Mouse (Mus musculus): ENCODE results near the gene Pcdh7.

Gene Pcdh7

DNA sequence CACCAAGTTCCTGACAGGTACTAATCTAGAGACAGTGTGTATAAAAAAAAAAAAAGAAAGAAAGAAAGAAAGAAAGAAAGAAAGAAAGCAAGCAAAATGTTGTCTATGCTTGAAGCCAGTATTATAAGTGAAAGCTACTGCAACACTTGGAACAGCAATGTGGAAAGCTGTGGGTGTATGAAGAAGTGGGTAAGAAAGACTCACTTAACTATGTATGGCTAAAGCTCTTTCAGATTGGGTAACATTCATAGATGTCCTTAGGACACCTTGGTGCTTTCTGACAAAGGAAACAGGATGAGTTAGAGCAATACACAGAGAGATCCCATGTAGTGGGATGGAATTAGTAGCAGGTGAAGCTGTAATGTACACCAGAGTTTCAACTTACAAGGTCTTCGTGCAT lies 32.6 kb downstream of the Pcdh7 start:
- no peak for DNase-seq

- DNase-seq: no peak
Observed at GRCm38 (mm10) chr5:57755791-57756190, 38.0 kb downstream of the Pcdh7 start.

GRCm38 (mm10) chr5:57756726-57757424 lies 39.1 kb downstream of the Pcdh7 start:
- no peak for DNase-seq

DNA sequence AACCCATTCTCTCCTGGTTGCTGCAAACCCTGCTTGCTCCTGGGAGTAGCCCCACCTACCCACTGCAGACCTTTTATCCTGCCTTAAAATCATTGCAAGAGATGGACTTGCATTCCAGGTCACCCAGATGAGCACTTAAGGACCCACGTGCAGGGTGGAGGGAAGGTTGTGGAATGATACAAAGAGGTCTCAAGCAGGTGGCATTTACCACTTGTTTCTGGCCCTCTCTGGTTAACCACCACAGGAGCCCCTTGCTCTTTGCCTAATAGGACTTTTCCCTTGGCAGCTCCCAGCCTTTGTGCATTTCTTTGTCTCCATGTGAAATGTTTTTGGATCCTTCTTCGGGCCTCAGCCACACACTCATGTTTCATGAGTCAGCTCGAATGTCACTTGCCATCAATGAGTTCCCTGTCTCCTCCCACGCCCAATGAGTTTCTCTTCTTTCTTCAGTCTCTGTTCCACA lies 39.7 kb downstream of the Pcdh7 start:
- no peak for DNase-seq

GRCm38 (mm10) chr5:57758968-57759367 lies 41.2 kb downstream of the Pcdh7 start:
- no peak for DNase-seq

GRCm38 (mm10) chr5:57760069-57761063 lies 42.6 kb downstream of the Pcdh7 start:
- no peak for DNase-seq

GRCm38 (mm10) chr5:57765356-57765755 lies 47.6 kb downstream of the Pcdh7 start:
- DNase-seq: no peak

- no peak for DNase-seq
Observed at GRCm38 (mm10) chr5:57767346-57767745, 49.6 kb downstream of the Pcdh7 start.

GRCm38 (mm10) chr5:57768469-57769022 lies 50.8 kb downstream of the Pcdh7 start:
- DNase-seq: no peak

GRCm38 (mm10) chr5:57769644-57770043 lies 51.9 kb downstream of the Pcdh7 start:
- DNase-seq: no peak

DNA sequence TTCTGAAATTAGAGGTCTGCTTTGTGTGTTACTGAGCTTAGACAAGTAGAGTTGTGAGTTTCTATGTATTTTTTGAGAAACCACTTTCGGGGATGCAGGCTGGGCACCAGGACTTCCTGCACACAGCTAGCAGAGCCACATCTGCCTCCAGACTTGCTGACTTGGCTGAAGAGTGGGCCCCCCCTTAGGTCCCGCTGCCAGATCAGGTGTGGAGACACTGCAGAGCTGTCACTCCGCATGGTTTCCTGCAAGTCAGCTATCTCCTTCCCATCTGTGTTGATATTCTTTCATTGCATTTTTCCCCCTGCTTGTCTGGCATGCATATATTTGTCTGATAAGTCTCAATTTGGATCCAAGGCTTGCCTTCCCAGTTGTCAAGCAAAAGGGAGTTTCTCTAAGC lies 52.6 kb downstream of the Pcdh7 start:
- DNase-seq: no peak

- no peak for DNase-seq
Observed at GRCm38 (mm10) chr5:57771122-57771521, 53.4 kb downstream of the Pcdh7 start.

DNA sequence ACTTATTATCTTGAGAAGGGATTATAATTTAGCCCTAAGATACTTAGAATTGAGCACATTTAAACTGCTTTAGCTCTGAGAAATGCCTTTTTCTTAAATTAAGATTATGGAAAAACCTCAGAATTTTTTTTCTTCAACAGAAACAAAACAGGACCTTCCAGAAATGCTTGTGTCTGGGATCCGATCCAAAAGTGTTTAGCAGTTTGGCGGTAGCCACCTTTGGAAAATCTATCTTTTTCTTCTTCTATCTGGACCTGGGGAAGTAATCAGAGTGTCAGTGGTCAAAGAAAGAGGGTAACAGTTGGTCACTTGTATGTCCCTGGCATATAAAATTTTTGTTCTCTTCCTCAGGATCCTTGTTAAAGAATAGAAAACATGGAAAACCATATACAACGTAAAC lies 54.9 kb downstream of the Pcdh7 start:
- no peak for DNase-seq

DNA sequence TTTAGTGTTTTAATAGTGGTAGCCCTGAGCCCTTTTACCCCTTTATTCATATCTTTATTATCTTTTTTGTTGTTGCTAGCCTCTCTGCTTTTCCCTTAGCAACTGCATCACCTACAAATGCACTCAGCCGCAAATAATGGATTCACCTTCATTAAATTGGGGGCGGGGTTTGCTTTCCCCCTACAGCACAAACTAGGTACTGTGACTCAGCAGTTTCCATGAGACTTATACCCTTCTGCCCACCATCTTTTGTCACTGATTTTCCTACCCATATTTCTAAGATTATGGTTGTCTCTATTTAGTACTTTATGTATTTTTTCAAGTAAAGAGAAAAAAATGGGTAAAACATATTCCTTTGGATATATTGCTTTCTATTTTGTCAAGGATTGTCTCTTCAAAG lies 56.7 kb downstream of the Pcdh7 start:
- no peak for DNase-seq

DNA sequence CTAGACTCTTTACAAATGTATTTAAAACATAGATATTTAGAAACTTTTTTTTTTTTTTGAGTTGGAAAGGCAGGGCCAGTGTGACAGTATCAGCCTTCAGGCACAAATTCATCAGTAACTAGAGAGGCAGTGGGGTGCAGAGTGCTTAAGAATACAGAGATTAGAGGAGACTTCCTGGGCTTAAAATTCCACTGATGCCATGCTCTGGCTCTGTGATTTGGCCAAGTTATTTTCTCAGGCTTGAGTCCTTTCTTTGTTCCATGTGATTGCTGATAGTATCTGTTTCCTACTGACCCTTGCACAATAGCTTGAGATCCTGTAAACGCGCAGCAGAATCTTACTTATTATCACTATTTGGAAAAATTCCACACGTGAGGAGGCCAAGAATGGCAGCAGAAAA lies 60.3 kb downstream of the Pcdh7 start:
- DNase-seq: no peak

GRCm38 (mm10) chr5:57779951-57780350 lies 62.2 kb downstream of the Pcdh7 start:
- no peak for DNase-seq

DNA sequence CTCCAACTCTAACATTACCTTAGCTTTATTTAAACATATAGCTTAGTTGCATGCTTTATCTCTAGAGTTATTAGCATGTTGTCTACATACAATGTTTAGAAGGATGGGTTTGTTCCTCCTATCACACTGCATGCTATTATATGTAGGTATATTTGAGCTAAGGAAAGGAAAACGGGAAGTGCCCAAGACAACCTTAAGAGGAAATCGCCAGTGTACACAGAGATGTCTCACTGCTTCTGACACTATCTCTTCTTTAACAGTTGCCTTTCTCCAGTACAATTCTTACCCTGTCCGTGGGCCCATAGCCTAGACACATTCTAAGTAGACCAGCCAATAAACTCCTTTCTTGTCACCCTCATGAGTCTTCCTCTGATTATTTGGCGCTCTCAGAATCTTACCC lies 62.8 kb downstream of the Pcdh7 start:
- DNase-seq: no peak

- DNase-seq: peak in 1 of 2 experiments; percentile 31
Observed at GRCm38 (mm10) chr5:57781950-57782349, 64.2 kb downstream of the Pcdh7 start.

GRCm38 (mm10) chr5:57782546-57782945 lies 64.8 kb downstream of the Pcdh7 start:
- DNase-seq: no peak

DNA sequence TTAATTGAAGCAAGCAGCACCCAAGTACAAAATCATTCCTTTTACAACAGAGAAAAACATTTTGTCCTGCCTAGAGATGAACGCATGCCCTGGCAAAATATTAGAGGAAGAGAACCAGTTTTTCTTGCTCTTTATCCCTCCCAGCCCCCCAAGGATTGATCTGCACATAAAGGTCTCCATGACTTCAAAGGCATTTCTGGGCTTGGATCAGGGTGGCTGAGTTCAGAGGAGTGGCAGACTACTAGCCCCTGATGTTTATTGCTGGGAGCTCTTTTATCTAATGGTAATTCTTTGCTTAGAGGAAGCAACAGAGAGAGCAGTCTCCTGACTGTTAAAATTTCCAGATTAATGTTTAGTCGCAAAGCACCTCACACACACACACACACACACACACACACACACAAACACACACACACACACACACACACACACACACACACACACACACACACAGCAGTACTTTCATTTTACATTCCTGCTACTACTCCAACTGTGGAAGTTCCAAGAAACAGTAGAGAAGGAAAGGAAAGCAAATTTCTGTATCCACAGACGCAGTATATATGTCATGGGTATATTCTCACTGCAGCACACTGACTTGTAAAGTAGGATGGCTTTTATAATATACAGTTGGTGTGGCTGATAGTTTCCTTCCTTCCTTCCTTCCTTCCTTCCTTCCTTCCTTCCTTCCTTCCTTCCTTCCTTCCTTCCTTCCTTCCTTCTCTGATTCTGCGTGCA lies 71.2 kb downstream of the Pcdh7 start:
- DNase-seq: no peak

- no peak for DNase-seq
Observed at GRCm38 (mm10) chr5:57796337-57796736, 78.6 kb downstream of the Pcdh7 start.

GRCm38 (mm10) chr5:57797951-57798670 lies 80.3 kb downstream of the Pcdh7 start:
- no peak for DNase-seq
